Mouse (Mus musculus): ENCODE results near the gene Nkain2.

DNA sequence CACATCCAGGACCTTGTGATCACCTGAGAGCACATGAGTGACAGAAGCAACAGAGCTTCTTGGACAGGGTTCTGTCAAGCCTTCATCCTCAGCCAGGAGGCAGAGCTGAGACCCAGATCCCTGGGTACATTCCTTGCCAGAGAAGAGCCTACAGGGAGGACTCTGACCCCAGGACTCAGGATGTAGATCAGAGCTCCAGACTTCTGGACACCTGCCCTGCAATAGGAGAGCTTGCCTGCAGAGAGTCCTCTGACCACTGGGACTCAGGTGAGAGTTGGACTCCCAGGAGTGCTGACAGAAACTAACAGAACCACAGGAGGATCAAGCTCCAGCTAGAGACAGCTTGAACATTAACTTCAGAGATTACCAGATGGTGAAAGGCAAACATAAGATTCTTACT is 1162.2 kb downstream of the Nkain2 start:
- TF ChIP-seq CTCF (IDR thresholded peaks at IDR 0.05; ENCODE audit: insufficient read depth, low read depth, low read length) = no peak
- no peak for TF ChIP-seq POLR2A (IDR thresholded peaks at IDR 0.05; ENCODE audit: insufficient read depth, low read depth, low read length)

Measured in olfactory bulb, adult 2 months (tissue).